Mouse (Mus musculus) lung, adult 2 months (tissue): ENCODE measurements around the gene Abcg2.

Source experiments
- CTCF ChIP-seq: fragments of 200-500 bp; IDR thresholded peaks from 2 replicates; pipeline ENCODE4 v1.5.1; 2011; ENCODE audit warnings: mild to moderate bottlenecking, low read length, control low read depth; ENCODE audit not compliant: insufficient read depth
- POLR2A ChIP-seq: fragments of 200-500 bp; IDR thresholded peaks from 2 replicates; pipeline ENCODE4 v1.6.1; 2011; ENCODE audit warnings: low read depth, mild to moderate bottlenecking, control low read depth, low read length, borderline replicate concordance; ENCODE audit errors: extremely low read depth

DNA sequence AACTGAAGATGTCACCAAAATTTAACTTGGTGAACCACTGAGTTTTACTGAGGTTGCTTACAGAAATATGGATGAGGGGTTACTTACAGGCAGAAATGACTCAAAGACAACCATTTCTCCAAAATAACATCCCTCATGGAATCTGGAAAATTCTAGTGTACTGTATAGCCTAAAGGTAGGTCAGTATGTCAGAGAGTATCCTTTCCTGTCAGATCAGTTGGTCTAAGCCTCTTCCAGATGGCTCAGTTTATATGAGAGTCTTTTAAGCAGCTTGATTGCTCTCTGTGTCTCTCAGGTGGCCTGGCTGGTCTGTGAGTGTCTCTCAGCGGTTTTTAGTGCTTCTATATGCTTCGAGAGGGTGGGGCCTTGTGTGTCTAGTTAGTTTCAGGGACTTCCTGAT is 24.1 kb downstream of the Abcg2 start:
- TF ChIP-seq POLR2A, result no peak
- no peak for TF ChIP-seq CTCF
